Mouse (Mus musculus): ENCODE data around the gene Olfr378.

Olfr378 gene

DNA sequence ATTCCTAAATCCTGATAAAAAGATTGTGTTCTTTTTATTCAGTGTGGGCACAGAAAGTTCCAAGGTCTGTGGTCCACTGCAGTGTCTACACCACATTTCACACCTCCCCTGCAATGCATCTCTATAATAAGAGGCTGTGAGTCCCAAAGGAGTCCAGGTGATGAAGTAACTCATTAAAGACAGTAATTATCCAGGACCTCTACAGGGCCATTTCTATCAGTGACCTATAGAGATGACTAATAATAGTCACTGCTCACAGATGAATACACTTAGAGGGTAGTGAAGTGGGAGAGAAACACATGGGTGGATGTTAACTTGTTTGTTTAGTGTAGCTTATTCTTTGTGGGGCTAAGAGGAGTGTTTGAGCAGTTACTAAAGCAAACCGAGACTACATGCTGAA lies at the start of gene Olfr378:
Gene Olfr378 (minus strand): TSS at position 101 of the 400 bp plus-strand sequence.
- DNase-seq (ENCODE audit: low read depth, low spot score): no peak

DNA sequence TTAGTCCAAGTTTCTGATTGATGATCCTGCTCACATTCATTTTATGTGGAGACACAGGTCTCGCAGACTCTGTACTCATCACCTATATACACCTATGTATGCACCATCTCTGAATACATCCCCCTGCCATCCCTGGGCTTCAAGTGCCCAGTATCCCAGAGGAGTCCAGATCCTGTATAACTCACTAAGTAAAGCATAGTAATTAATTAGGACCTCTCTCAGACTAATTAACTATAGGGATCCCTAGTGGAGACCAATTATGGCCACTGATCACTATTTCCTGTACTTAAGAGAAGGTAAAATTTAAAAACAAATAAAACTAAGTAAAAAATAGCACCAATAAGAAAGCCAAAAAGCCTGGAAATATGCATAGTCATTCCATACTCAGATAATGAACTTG lies 29.1 kb upstream of the Olfr378 start, which contains the start of gene Olfr380:
Gene Olfr380 (minus strand): TSS at position 101 of the 400 bp plus-strand sequence.
- DNase-seq (ENCODE audit: low read depth, low spot score): no peak

DNA sequence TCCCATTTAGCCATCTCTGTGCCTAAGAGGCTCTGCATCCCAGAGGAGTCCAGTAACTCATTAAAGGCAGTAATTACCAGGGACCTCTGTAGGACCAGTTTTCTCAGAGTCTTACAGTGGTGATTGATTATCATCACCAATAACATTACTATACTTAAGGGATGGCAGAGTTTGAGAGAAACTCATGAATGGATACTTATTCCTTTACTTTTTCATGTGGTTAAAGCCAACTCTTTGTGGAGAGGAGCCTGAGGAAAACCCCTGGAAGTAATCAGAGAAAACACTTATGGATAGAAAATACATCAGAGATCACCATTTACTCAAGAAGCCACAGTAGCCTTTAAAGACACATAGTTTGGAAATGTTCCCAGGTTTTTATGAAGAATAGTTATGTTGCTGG lies 28.8 kb downstream of the Olfr378 start, which contains the start of gene Olfr1:
Gene Olfr1 (minus strand): TSS at position 101 of the 400 bp plus-strand sequence.
- DNase-seq (ENCODE audit: low read depth, low spot score): no peak

DNA sequence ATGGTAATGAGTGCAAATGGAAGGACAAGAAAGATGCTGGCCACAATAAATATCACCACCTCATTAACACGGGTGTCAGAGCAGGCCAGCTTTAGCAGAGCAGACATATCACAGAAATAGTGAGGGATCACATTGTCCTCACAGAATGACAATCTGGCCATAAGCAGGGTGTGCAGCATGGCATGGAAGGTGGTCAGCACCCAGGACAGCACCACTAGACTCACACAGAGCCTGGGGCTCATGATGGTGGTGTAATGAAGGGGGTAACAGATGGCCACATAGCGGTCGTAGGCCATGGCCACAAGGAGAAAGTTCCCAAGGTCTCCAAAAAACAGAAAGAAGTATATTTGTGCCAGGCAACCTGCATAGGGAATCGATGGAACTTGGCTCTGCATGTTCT lies 32.9 kb downstream of the Olfr378 start:
- peak; percentile 21 for DNase-seq (ENCODE audit: low read depth, low spot score)

Measured in ES-CJ7 (cell line).